Mouse (Mus musculus): ENCODE measurements around the gene Tesk1. TPM values are rescaled to one million over a fixed set of nuclear protein-coding genes. Genes with fewer than 3 reads are reported as not detected.

The Tesk1 gene
- polyA plus RNA-seq, 1 experiment from 2014 or later, result 9.5 TPM

- Histone ChIP-seq H3K9ac (ENCODE audit: low read length) (no peak overlapping the region), H3K4me1 (replicated peaks; ENCODE audit: control insufficient read depth, insufficient read depth, low read length) (peaks cover 8% of the 10 kb centered on the region), H3K4me2 (ENCODE audit: low read length) (no peak overlapping the region), H3K9me3 (ENCODE audit: control insufficient read depth, low read length) (no peaks in the 10 kb centered on the region), H3K27ac (ENCODE audit: low read depth) (no peak overlapping the region), H3K27me3 (replicated peaks; ENCODE audit: control insufficient read depth, insufficient read depth, low read length) (0 out of 2 replicates have a peak, but pooled peaks cover 2% of the 10 kb centered on the region), H3K4me3 (ENCODE audit: low read depth, low read length) (no peak overlapping the region), H3K36me3 (ENCODE audit: control insufficient read depth, insufficient read depth, low read length) (no peaks in the 10 kb centered on the region)
- WGBS, result 89% methylated on average over 1 of the region's 1 CpGs
- no peak for ATAC-seq (replicated peaks; ENCODE audit: low FRiP score, low TSS enrichment, low read depth)
- DNase-seq (ENCODE audit: low spot score), result no peak
These were observed 8.9 kb upstream of the Tesk1 start for GRCm38 (mm10) chr4:43432832-43433231.

- peak overlapping the region; percentile 96 for H3K9ac ChIP-seq (ENCODE audit: low read length)
- H3K4me2 ChIP-seq (ENCODE audit: low read length), result peak overlapping the region; percentile 90
- peaks cover 13% of the 10 kb centered on the region for H3K4me1 ChIP-seq (replicated peaks; ENCODE audit: control insufficient read depth, insufficient read depth, low read length)
- no peaks in the 10 kb centered on the region for H3K27me3 ChIP-seq (replicated peaks; ENCODE audit: control insufficient read depth, insufficient read depth, low read length)
- under 1% methylated on average over 33 of the region's 33 CpGs for WGBS
- ATAC-seq (replicated peaks; ENCODE audit: low FRiP score, low TSS enrichment, low read depth) (peak; percentile 93), DNase-seq (ENCODE audit: low spot score) (peak; percentile 99)
- peak overlapping the region; percentile 87 for H3K27ac ChIP-seq (ENCODE audit: low read depth)
- H3K36me3 ChIP-seq (ENCODE audit: control insufficient read depth, insufficient read depth, low read length), result peaks cover 24% of the 10 kb centered on the region
- no peaks in the 10 kb centered on the region for H3K9me3 ChIP-seq (ENCODE audit: control insufficient read depth, low read length)
- H3K4me3 ChIP-seq (ENCODE audit: low read depth, low read length), result peak overlapping the region; percentile 85
These were observed 305 bp downstream of the Tesk1 start for GRCm38 (mm10) chr4:43442044-43442443.

- peak overlapping the region; percentile 87 for H3K27ac ChIP-seq (ENCODE audit: low read depth)
- peak; percentile 85 for DNase-seq (ENCODE audit: low spot score)
- peaks cover 13% of the 10 kb centered on the region for H3K4me1 ChIP-seq (replicated peaks; ENCODE audit: control insufficient read depth, insufficient read depth, low read length)
- H3K9me3 ChIP-seq (ENCODE audit: control insufficient read depth, low read length), result no peaks in the 10 kb centered on the region
- peak overlapping the region; percentile 90 for H3K4me2 ChIP-seq (ENCODE audit: low read length)
- peak overlapping the region; percentile 96 for H3K9ac ChIP-seq (ENCODE audit: low read length)
- under 1% methylated on average over 49 of the region's 88 CpGs for WGBS
- H3K4me3 ChIP-seq (ENCODE audit: low read depth, low read length), result peak overlapping the region; percentile 85
- ATAC-seq (replicated peaks; ENCODE audit: low FRiP score, low TSS enrichment, low read depth), result peak; percentile 72
- H3K27me3 ChIP-seq (replicated peaks; ENCODE audit: control insufficient read depth, insufficient read depth, low read length), result no peaks in the 10 kb centered on the region
- H3K36me3 ChIP-seq (ENCODE audit: control insufficient read depth, insufficient read depth, low read length), result peaks cover 31% of the 10 kb centered on the region
These were observed 970 bp downstream of the Tesk1 start for GRCm38 (mm10) chr4:43442456-43443361.

- under 1% methylated on average over 28 of the region's 28 CpGs for WGBS
- H3K9ac ChIP-seq (ENCODE audit: low read length), result peak overlapping the region; percentile 96
- H3K36me3 ChIP-seq (ENCODE audit: control insufficient read depth, insufficient read depth, low read length), result peaks cover 38% of the 10 kb centered on the region
- H3K4me1 ChIP-seq (replicated peaks; ENCODE audit: control insufficient read depth, insufficient read depth, low read length), result peaks cover 13% of the 10 kb centered on the region
- H3K4me2 ChIP-seq (ENCODE audit: low read length), result peak overlapping the region; percentile 90
- DNase-seq (ENCODE audit: low spot score) (peak; percentile 76), ATAC-seq (replicated peaks; ENCODE audit: low FRiP score, low TSS enrichment, low read depth) (peak; percentile 11)
- peak overlapping the region; percentile 85 for H3K4me3 ChIP-seq (ENCODE audit: low read depth, low read length)
- H3K27me3 ChIP-seq (replicated peaks; ENCODE audit: control insufficient read depth, insufficient read depth, low read length), result no peaks in the 10 kb centered on the region
- H3K27ac ChIP-seq (ENCODE audit: low read depth), result peak overlapping the region; percentile 87
- H3K9me3 ChIP-seq (ENCODE audit: control insufficient read depth, low read length), result no peaks in the 10 kb centered on the region
These were observed 1.8 kb downstream of the Tesk1 start for GRCm38 (mm10) chr4:43443511-43443910.

GRCm38 (mm10) chr4:43447251-43447650, 5.5 kb downstream of the Tesk1 start:
- no peak for DNase-seq (ENCODE audit: low spot score)
- ATAC-seq (replicated peaks; ENCODE audit: low FRiP score, low TSS enrichment, low read depth), result no peak
- Histone ChIP-seq H3K4me3 (ENCODE audit: low read depth, low read length) (no peak overlapping the region), H3K36me3 (ENCODE audit: control insufficient read depth, insufficient read depth, low read length) (peaks cover 38% of the 10 kb centered on the region), H3K27me3 (replicated peaks; ENCODE audit: control insufficient read depth, insufficient read depth, low read length) (0 out of 2 replicates have a peak, but pooled peaks cover 2% of the 10 kb centered on the region), H3K4me1 (replicated peaks; ENCODE audit: control insufficient read depth, insufficient read depth, low read length) (peaks cover 13% of the 10 kb centered on the region), H3K27ac (ENCODE audit: low read depth) (no peak overlapping the region), H3K9me3 (ENCODE audit: control insufficient read depth, low read length) (no peaks in the 10 kb centered on the region), H3K4me2 (ENCODE audit: low read length) (no peak overlapping the region), H3K9ac (ENCODE audit: low read length) (no peak overlapping the region)
- WGBS, result 97% methylated on average over 13 of the region's 13 CpGs

- 92% methylated on average over 3 of the region's 3 CpGs for WGBS
- Histone ChIP-seq H3K4me2 (ENCODE audit: low read length) (no peak overlapping the region), H3K4me3 (ENCODE audit: low read depth, low read length) (no peak overlapping the region), H3K27me3 (replicated peaks; ENCODE audit: control insufficient read depth, insufficient read depth, low read length) (peaks cover 13% of the 10 kb centered on the region), H3K27ac (ENCODE audit: low read depth) (no peak overlapping the region), H3K9me3 (ENCODE audit: control insufficient read depth, low read length) (no peaks in the 10 kb centered on the region), H3K9ac (ENCODE audit: low read length) (no peak overlapping the region), H3K4me1 (replicated peaks; ENCODE audit: control insufficient read depth, insufficient read depth, low read length) (peaks cover 16% of the 10 kb centered on the region), H3K36me3 (ENCODE audit: control insufficient read depth, insufficient read depth, low read length) (peaks cover 38% of the 10 kb centered on the region)
- no peak for ATAC-seq (replicated peaks; ENCODE audit: low FRiP score, low TSS enrichment, low read depth)
- DNase-seq (ENCODE audit: low spot score), result no peak
These were observed 6.8 kb downstream of the Tesk1 start for GRCm38 (mm10) chr4:43448554-43448953.

- WGBS, result 51% methylated on average over 11 of the region's 11 CpGs
- Histone ChIP-seq H3K4me3 (ENCODE audit: low read depth, low read length) (no peak overlapping the region), H3K4me1 (replicated peaks; ENCODE audit: control insufficient read depth, insufficient read depth, low read length) (peaks cover 15% of the 10 kb centered on the region), H3K4me2 (ENCODE audit: low read length) (no peak overlapping the region), H3K9me3 (ENCODE audit: control insufficient read depth, low read length) (no peaks in the 10 kb centered on the region), H3K36me3 (ENCODE audit: control insufficient read depth, insufficient read depth, low read length) (peaks cover 12% of the 10 kb centered on the region), H3K27me3 (replicated peaks; ENCODE audit: control insufficient read depth, insufficient read depth, low read length) (peaks cover 30% of the 10 kb centered on the region), H3K9ac (ENCODE audit: low read length) (no peak overlapping the region), H3K27ac (ENCODE audit: low read depth) (no peak overlapping the region)
- DNase-seq (ENCODE audit: low spot score) (no peak), ATAC-seq (replicated peaks; ENCODE audit: low FRiP score, low TSS enrichment, low read depth) (no peak)
These were observed 10.6 kb downstream of the Tesk1 start for GRCm38 (mm10) chr4:43452315-43452714.

GRCm38 (mm10) chr4:43453413-43453812, 11.7 kb downstream of the Tesk1 start:
- DNase-seq (ENCODE audit: low spot score), result peak; percentile 57
- H3K9ac ChIP-seq (ENCODE audit: low read length), result peak overlapping the region; percentile 13; the same call in 1 of the 2 replicates
- H3K4me1 ChIP-seq (replicated peaks; ENCODE audit: control insufficient read depth, insufficient read depth, low read length), result peaks cover 15% of the 10 kb centered on the region
- H3K36me3 ChIP-seq (ENCODE audit: control insufficient read depth, insufficient read depth, low read length), result peaks cover under 1% of the 10 kb centered on the region; the same call in 1 of the 2 replicates
- H3K4me2 ChIP-seq (ENCODE audit: low read length), result peak overlapping the region; percentile 42
- WGBS, result 2% methylated on average over 18 of the region's 18 CpGs
- no peak for ATAC-seq (replicated peaks; ENCODE audit: low FRiP score, low TSS enrichment, low read depth)
- no peaks in the 10 kb centered on the region for H3K9me3 ChIP-seq (ENCODE audit: control insufficient read depth, low read length)
- peak overlapping the region; percentile 20 for H3K4me3 ChIP-seq (ENCODE audit: low read depth, low read length)
- H3K27me3 ChIP-seq (replicated peaks; ENCODE audit: control insufficient read depth, insufficient read depth, low read length), result peaks cover 30% of the 10 kb centered on the region
- H3K27ac ChIP-seq (ENCODE audit: low read depth), result no peak overlapping the region

Measured in intestine, embryonic 14.5 days (tissue).